Mouse (Mus musculus) limb, embryonic 14.5 days (tissue): ENCODE results near the gene Lhpp. TPM values are rescaled to one million over a fixed set of nuclear protein-coding genes. Genes with fewer than 3 reads are reported as not detected.
"Not testable (repeated sequence)": the region's sequence is repeated elsewhere in the genome, so short reads cannot be mapped to it uniquely, and the experiment has no call there.

Source experiments
- ATAC-seq: fragments of 200-750 bp; cut with Nextera tagmentation; 2 replicates; pipeline ENCODE4 v1.8.0; 2017; ENCODE audit warnings: low read depth, moderate number of reproducible peaks, moderate TSS enrichment; ENCODE audit not compliant: low FRiP score
- DNase-seq: peaks from one replicate; pipeline ENCODE4 v3.0.0-alpha.2; 2015; ENCODE audit warnings: low spot score
- H3K27ac ChIP-seq: fragments of 300-500 bp; sonication (generic); replicated peaks from 2 replicates; pipeline ENCODE4 v1.5.1; 2014; ENCODE audit warnings: low read depth, mild to moderate bottlenecking, low read length, moderate library complexity, mixed read lengths
- H3K27me3 ChIP-seq: fragments of 300-500 bp; sonication (generic); 2 replicates; pipeline ENCODE4 v1.6.1; 2014; ENCODE audit warnings: low read length, mixed read lengths; ENCODE audit not compliant: control insufficient read depth, insufficient read depth
- H3K36me3 ChIP-seq: fragments of 300-500 bp; sonication (generic); 2 replicates; pipeline ENCODE4 v1.6.1; 2014; ENCODE audit warnings: mild to moderate bottlenecking, low read length, moderate library complexity, mixed read lengths; ENCODE audit not compliant: control insufficient read depth, insufficient read depth
- H3K4me1 ChIP-seq: fragments of 300-500 bp; sonication (generic); 2 replicates; pipeline ENCODE4 v1.6.1; 2014; ENCODE audit warnings: antibody characterized with exemption, low read length, mixed read lengths; ENCODE audit not compliant: control insufficient read depth, insufficient read depth
- H3K4me2 ChIP-seq: fragments of 300-500 bp; sonication (generic); replicated peaks from 2 replicates; pipeline ENCODE4 v1.6.1; 2014; ENCODE audit warnings: low read depth, mild to moderate bottlenecking, low read length, moderate library complexity; ENCODE audit not compliant: severe bottlenecking
- H3K4me3 ChIP-seq: fragments of 300-500 bp; sonication (generic); replicated peaks from 2 replicates; pipeline ENCODE4 v1.5.1; 2014; ENCODE audit warnings: low read length
- H3K9ac ChIP-seq: fragments of 300-500 bp; sonication (generic); 2 replicates; pipeline ENCODE4 v1.6.1; 2014; ENCODE audit warnings: mild to moderate bottlenecking, low read depth, low read length, moderate library complexity; ENCODE audit not compliant: severe bottlenecking
- H3K9me3 ChIP-seq: fragments of 300-500 bp; sonication (generic); 2 replicates; pipeline ENCODE4 v1.6.1; 2016; ENCODE audit warnings: low read length; ENCODE audit not compliant: control insufficient read depth
- POLR2A ChIP-seq: fragments of 200-500 bp; IDR thresholded peaks from 2 replicates; pipeline ENCODE4 v1.8.0; 2012; ENCODE audit warnings: inconsistent platforms, mild to moderate bottlenecking, moderate library complexity, borderline replicate concordance; ENCODE audit not compliant: insufficient read depth, insufficient read length; ENCODE audit errors: extremely low read depth
- WGBS: fragments of 180-500 bp; shearing (Covaris S2); extraction: QIAGEN DNeasy Blood & Tissue Kit; methylation state at CpG from one replicate; pipeline ENCODE4 v1.1.7; 2014; 5-methylcytosine and 5-hydroxymethylcytosine counted together
- polyA plus RNA-seq, 2 experiments: library from polyadenylated mRNA; depleted of rRNA in 1 of 2; stranded (reverse) in 1 of 2; unstranded in 1 of 2; fragments of >200 nt; fragmentation: Nextera tagmentation in 1 of 2; extraction: Ambion mirVana in 1 of 2; gene quantifications; 2 replicates each; pipeline versions ENCODE4 v1.2.1 to v1.2.3; 2012 to 2014

The Lhpp gene
- polyA plus RNA-seq, 2 experiments, result 20.9 to 22.5 TPM

- peak overlapping the region; percentile 40; the same call in 1 of the 2 replicates for H3K9ac ChIP-seq
- ATAC-seq (no peak), DNase-seq (no peak)
- no peak for TF ChIP-seq POLR2A
- no peak overlapping the region for H3K4me3 ChIP-seq
- no peaks in the 10 kb centered on the region for H3K9me3 ChIP-seq
- 40% methylated on average over 14 of the region's 14 CpGs for WGBS
- H3K27ac ChIP-seq, result no peak overlapping the region
- peak overlapping the region; percentile 28; the same call in 1 of the 2 replicates for H3K4me2 ChIP-seq
- H3K36me3 ChIP-seq, result no peaks in the 10 kb centered on the region
- H3K4me1 ChIP-seq, result peaks cover 32% of the 10 kb centered on the region
- H3K27me3 ChIP-seq, result no peaks in the 10 kb centered on the region
These were observed 47.1 kb downstream of the Lhpp start for GRCm38 (mm10) chr7:132657371-132658057.

DNA sequence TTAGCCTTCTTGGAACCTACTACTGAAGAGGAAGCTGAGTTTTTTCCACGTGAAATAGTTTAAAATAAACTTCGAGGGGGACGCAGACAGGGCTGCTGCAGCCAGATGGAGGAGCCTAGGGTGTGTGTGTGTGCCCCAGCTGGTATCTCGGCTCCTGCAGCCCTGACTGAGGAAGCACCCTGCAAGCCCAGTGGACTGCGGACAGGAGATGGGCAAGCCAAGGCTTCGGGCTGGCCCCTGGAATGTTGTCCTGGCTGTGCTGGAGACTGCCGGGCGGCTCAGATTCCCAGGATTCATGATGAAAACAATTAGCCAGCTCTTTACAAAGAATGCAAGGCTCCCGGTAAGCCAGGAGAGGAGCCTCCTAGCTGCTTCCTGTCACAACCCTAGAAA, 47.6 kb downstream of the Lhpp start:
- DNase-seq (no peak), ATAC-seq (no peak)
- peak overlapping the region; percentile 28 for H3K4me2 ChIP-seq
- 8% methylated on average over 9 of the region's 9 CpGs for WGBS
- H3K9me3 ChIP-seq, result no peaks in the 10 kb centered on the region
- no peak for TF ChIP-seq POLR2A
- H3K4me3 ChIP-seq, result no peak overlapping the region
- H3K9ac ChIP-seq, result peak overlapping the region; percentile 29; the same call in 1 of the 2 replicates
- H3K27me3 ChIP-seq, result no peaks in the 10 kb centered on the region
- H3K4me1 ChIP-seq, result peaks cover 32% of the 10 kb centered on the region
- H3K27ac ChIP-seq, result peak overlapping the region; percentile 49; the same call in 1 of the 2 replicates
- no peaks in the 10 kb centered on the region for H3K36me3 ChIP-seq

DNA sequence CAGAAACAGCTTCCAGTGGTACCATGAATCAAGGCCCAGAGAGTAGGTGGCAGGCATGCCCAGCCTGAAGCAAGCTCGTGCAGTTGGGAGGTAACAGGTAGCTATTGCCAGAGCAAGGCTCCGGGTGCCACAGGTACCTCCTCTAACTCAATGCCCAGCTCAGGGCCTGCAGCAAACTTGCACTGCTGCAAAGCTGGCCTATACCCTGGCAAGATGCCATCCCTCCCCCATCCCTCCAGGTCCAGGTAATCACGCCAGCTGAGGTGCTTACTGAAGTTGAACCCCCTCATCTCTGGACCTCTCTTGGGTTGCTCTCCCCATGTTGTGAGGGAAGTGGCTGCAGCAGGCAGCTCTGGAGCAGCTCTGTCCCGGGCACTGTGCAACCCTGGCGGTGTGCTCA, 48.2 kb downstream of the Lhpp start:
- Histone ChIP-seq H3K4me3 (no peak overlapping the region), H3K36me3 (no peaks in the 10 kb centered on the region), H3K9ac (peak overlapping the region; percentile 29; the same call in 1 of the 2 replicates), H3K4me2 (no peak overlapping the region), H3K9me3 (no peaks in the 10 kb centered on the region), H3K4me1 (peaks cover 32% of the 10 kb centered on the region), H3K27ac (no peak overlapping the region), H3K27me3 (no peaks in the 10 kb centered on the region)
- ATAC-seq, result no peak
- DNase-seq, result no peak
- TF ChIP-seq POLR2A, result no peak
- 78% methylated on average over 5 of the region's 5 CpGs for WGBS

GRCm38 (mm10) chr7:132659633-132660032, 49.2 kb downstream of the Lhpp start:
- no peak overlapping the region for H3K9ac ChIP-seq
- DNase-seq (no peak), ATAC-seq (no peak)
- H3K4me1 ChIP-seq, result peaks cover 32% of the 10 kb centered on the region
- 63% methylated on average over 7 of the region's 7 CpGs for WGBS
- H3K4me2 ChIP-seq, result no peak overlapping the region
- no peak overlapping the region for H3K4me3 ChIP-seq
- no peaks in the 10 kb centered on the region for H3K36me3 ChIP-seq
- no peaks in the 10 kb centered on the region for H3K9me3 ChIP-seq
- H3K27me3 ChIP-seq, result no peaks in the 10 kb centered on the region
- H3K27ac ChIP-seq, result no peak overlapping the region
- TF ChIP-seq POLR2A, result no peak

DNA sequence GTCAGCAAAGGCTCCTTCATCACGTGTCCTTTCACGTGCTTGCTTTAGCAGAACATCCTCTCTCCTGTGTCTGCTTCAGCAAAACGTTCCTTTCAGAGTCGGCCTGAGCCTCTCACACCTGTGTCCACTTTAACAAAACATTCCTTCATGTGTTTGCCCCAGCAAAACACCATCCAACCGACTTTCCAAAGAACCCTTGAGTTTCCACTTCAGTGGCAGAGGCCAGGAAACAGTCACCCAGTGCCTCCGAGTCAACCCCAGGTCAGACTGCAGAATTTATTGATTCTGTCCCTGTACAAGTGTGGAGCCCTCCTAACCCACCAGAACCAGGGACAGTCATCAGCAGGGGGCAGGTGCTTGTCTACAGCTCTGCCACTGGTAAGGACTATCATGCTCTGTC, 52.4 kb downstream of the Lhpp start:
- H3K27me3 ChIP-seq, H3K4me3 ChIP-seq, ATAC-seq, H3K4me2 ChIP-seq, H3K27ac ChIP-seq, H3K9ac ChIP-seq, DNase-seq, H3K9me3 ChIP-seq, H3K36me3 ChIP-seq: not testable (repeated sequence)
- peaks cover 21% of the 10 kb centered on the region for H3K4me1 ChIP-seq
- WGBS, result 60% methylated on average over 6 of the region's 6 CpGs
